Mouse (Mus musculus) CH12.LX (cell line): ENCODE results near the gene Kdm8. TPM values are rescaled to one million over a fixed set of nuclear protein-coding genes. Genes with fewer than 3 reads are reported as not detected.

Source experiments
- DNase-seq: peaks from one replicate; pipeline ENCODE4 v3.0.0-alpha.2; 2013; ENCODE audit errors: extremely low read depth
- H3K27ac ChIP-seq: 2 replicates; pipeline ENCODE4 v1.5.1; 2012; ENCODE audit warnings: low read depth, mild to moderate bottlenecking, control low read depth, moderate library complexity; ENCODE audit not compliant: insufficient read depth
- H3K27me3 ChIP-seq: replicated peaks from 2 replicates; pipeline ENCODE3; 2012; ENCODE audit warnings: inconsistent platforms
- H3K36me3 ChIP-seq, 2 experiments: replicated peaks in 1 of 2; 2 replicates each; pipeline versions ENCODE3 to v1.6.1; 2012; ENCODE audit warnings: inconsistent platforms in 1 of 2, low read length in 1 of 2, mild to moderate bottlenecking in 1 of 2, mixed read lengths in 1 of 2, moderate library complexity in 1 of 2; ENCODE audit not compliant: control insufficient read depth in 1 of 2, insufficient read depth in 1 of 2
- H3K4me1 ChIP-seq, 2 experiments: 2 replicates each; pipeline ENCODE4 v1.6.1; 2012; ENCODE audit warnings: inconsistent platforms in 1 of 2, moderate library complexity in 1 of 2; ENCODE audit not compliant: insufficient read depth in 2 of 2, control insufficient read depth in 1 of 2
- H3K4me2 ChIP-seq: 2 replicates; pipeline ENCODE4 v1.6.1; 2012; ENCODE audit warnings: low read depth, mild to moderate bottlenecking, control low read depth; ENCODE audit not compliant: poor library complexity, insufficient read depth, severe bottlenecking
- H3K4me3 ChIP-seq, 3 experiments: fragments of 150-350 bp in 1 of 3; sonication (generic) in 1 of 3; replicated peaks in 1 of 3; 2 replicates each; pipeline versions ENCODE3 to v1.5.1; 2011 to 2012; ENCODE audit warnings: low read depth in 2 of 3, low read length in 2 of 3, mild to moderate bottlenecking in 2 of 3, moderate library complexity in 2 of 3, control low read depth in 1 of 3, improper control_type of control experiment in 1 of 3, inconsistent platforms in 1 of 3, mixed read lengths in 1 of 3; ENCODE audit not compliant: poor library complexity in 1 of 3
- H3K79me2 ChIP-seq: replicated peaks from 2 replicates; pipeline ENCODE4 v1.6.1; 2012; ENCODE audit warnings: mild to moderate bottlenecking, moderate library complexity; ENCODE audit not compliant: control insufficient read depth, poor library complexity, insufficient read depth, severe bottlenecking; ENCODE audit errors: extremely low read depth
- H3K9ac ChIP-seq: 2 replicates; pipeline ENCODE4 v1.6.1; 2012; ENCODE audit warnings: low read depth, mild to moderate bottlenecking, control low read depth, moderate library complexity; ENCODE audit not compliant: insufficient read depth
- H3K9me3 ChIP-seq: replicated peaks from 2 replicates; pipeline ENCODE3; 2012; ENCODE audit warnings: low read length, inconsistent platforms, mixed read lengths
- BHLHE40 ChIP-seq: IDR thresholded peaks from 2 replicates; pipeline ENCODE4 v1.6.1; 2011; ENCODE audit warnings: mild to moderate bottlenecking, low read depth, low read length, improper control_type of control experiment
- CTCF ChIP-seq, 2 experiments: IDR thresholded peaks in 1 of 2; conservative IDR thresholded peaks in 1 of 2; 2 replicates each; pipeline ENCODE4 v1.5.1; 2011 to 2012; ENCODE audit warnings: low read depth in 2 of 2, low read length in 2 of 2, improper control_type of control experiment in 1 of 2, inconsistent platforms in 1 of 2, mild to moderate bottlenecking in 1 of 2, moderate library complexity in 1 of 2
- E2F4 ChIP-seq: IDR thresholded peaks from 2 replicates; pipeline ENCODE4 v1.6.1; 2011; ENCODE audit warnings: low read depth, low read length, improper control_type of control experiment; ENCODE audit not compliant: insufficient replicate concordance
- ELF1 ChIP-seq: IDR thresholded peaks from 2 replicates; pipeline ENCODE4 v1.6.1; 2014; ENCODE audit warnings: low read depth, mild to moderate bottlenecking, inconsistent platforms, low read length, improper control_type of control experiment
- EP300 ChIP-seq: IDR thresholded peaks from 2 replicates; pipeline ENCODE4 v1.6.1; 2011; ENCODE audit warnings: low read length, improper control_type of control experiment
- HCFC1 ChIP-seq: IDR thresholded peaks from 2 replicates; pipeline ENCODE4 v1.6.1; 2012; ENCODE audit warnings: low read depth, mild to moderate bottlenecking, inconsistent platforms, low read length, improper control_type of control experiment
- MAX ChIP-seq: IDR thresholded peaks from 2 replicates; pipeline ENCODE4 v1.6.1; 2011; ENCODE audit warnings: low read length, improper control_type of control experiment
- MEF2A ChIP-seq: IDR thresholded peaks from 2 replicates; pipeline ENCODE4 v1.6.1; 2014; ENCODE audit warnings: low read depth, mild to moderate bottlenecking, inconsistent platforms, low read length, improper control_type of control experiment, borderline replicate concordance
- MXI1 ChIP-seq: IDR thresholded peaks from 2 replicates; pipeline ENCODE4 v1.6.1; 2011; ENCODE audit warnings: mild to moderate bottlenecking, low read depth, low read length, improper control_type of control experiment
- PAX5 ChIP-seq: IDR thresholded peaks from 2 replicates; pipeline ENCODE4 v1.6.1; 2012; ENCODE audit warnings: low read length, inconsistent platforms, mixed read lengths
- POLR2A ChIP-seq: IDR thresholded peaks from 2 replicates; pipeline ENCODE4 v1.6.1; 2011; ENCODE audit warnings: low read depth, mild to moderate bottlenecking, improper control_type of control experiment, low read length
- POLR2AphosphoS2 ChIP-seq: IDR thresholded peaks from 2 replicates; pipeline ENCODE4 v1.6.1; 2011; ENCODE audit warnings: low read depth, low read length, improper control_type of control experiment
- SIN3A ChIP-seq: IDR thresholded peaks from 2 replicates; pipeline ENCODE4 v1.6.1; 2012; ENCODE audit warnings: low read length, improper control_type of control experiment, inconsistent platforms
- SMC3 ChIP-seq: IDR thresholded peaks from 2 replicates; pipeline ENCODE4 v1.6.1; 2011; ENCODE audit warnings: low read depth, low read length, improper control_type of control experiment
- TBP ChIP-seq: conservative IDR thresholded peaks from 2 replicates; pipeline ENCODE4 v1.6.1; 2011; ENCODE audit warnings: low read depth, low read length, improper control_type of control experiment
- TCF12 ChIP-seq: IDR thresholded peaks from 2 replicates; pipeline ENCODE4 v1.6.1; 2014; ENCODE audit warnings: low read depth, mild to moderate bottlenecking, inconsistent platforms, low read length, improper control_type of control experiment
- USF1 ChIP-seq: IDR thresholded peaks from 2 replicates; pipeline ENCODE4 v1.6.1; 2014; ENCODE audit warnings: low read depth, mild to moderate bottlenecking, inconsistent platforms, low read length, improper control_type of control experiment
- ZC3H11A ChIP-seq: IDR thresholded peaks from 2 replicates; pipeline ENCODE4 v1.6.1; 2012; ENCODE audit warnings: low read depth, mild to moderate bottlenecking, inconsistent platforms, low read length, improper control_type of control experiment
- ZMIZ1 ChIP-seq: IDR thresholded peaks from 2 replicates; pipeline ENCODE4 v1.6.1; 2012; ENCODE audit warnings: low read depth, mild to moderate bottlenecking, inconsistent platforms, low read length, improper control_type of control experiment
- ZNF384 ChIP-seq: IDR thresholded peaks from 2 replicates; pipeline ENCODE4 v1.6.1; 2012; ENCODE audit warnings: low read depth, low read length, improper control_type of control experiment, inconsistent platforms
- dilution Hi-C: fragments of 300-500 bp; cut with MboI; formaldehyde crosslinking; loops from 2 replicates; pipeline ENCODE4 v1.14.3; 2020; ENCODE audit warnings: low sequenced_read_pairs; ENCODE audit not compliant: extremely low pct_unique_long_range_greater_than_20kb, extremely low pct_ligation_motif_present
- in situ Hi-C: fragments of 300-500 bp; cut with MboI; formaldehyde crosslinking; loops from 3 replicates; pipeline ENCODE4 v1.14.3; 2019; ENCODE audit warnings: low sequenced_read_pairs, low pct_ligation_motif_present, low pct_unique_long_range_greater_than_20kb, mixed read lengths
- polyA plus RNA-seq: library from polyadenylated mRNA; unstranded; fragments of >175 nt; gene quantifications from 2 replicates; pipeline ENCODE4 v1.2.1, GENCODE M21; 2012; ENCODE audit warnings: low read depth; ENCODE audit not compliant: insufficient read length
- total RNA-seq, 2 experiments: library from RNA; depleted of rRNA; stranded (reverse); fragments of 300-350 nt in 1 of 2; fragments of >200 nt in 1 of 2; gene quantifications; 2 replicates each; pipeline ENCODE4 v1.2.3; 2012 to 2014

The Kdm8 gene
- total and polyA plus RNA-seq, 3 experiments: 5.0 to 8.7 (median 6.6) TPM

GRCm38 (mm10) chr7:125491760-125492159, 47.3 kb downstream of the Kdm8 start:
- H3K4me1 ChIP-seq: peaks cover 9 to 51% of the 10 kb centered on the region in 2 experiments
- in situ Hi-C loops: no loop called here
- TF ChIP-seq TBP (no peak), SMC3 (0 out of 2 replicates have a peak, but pooled peaks have one; percentile 1), MEF2A (no peak), TCF12 (no peak)

GRCm38 (mm10) chr7:125492551-125492950, 48.1 kb downstream of the Kdm8 start:
- DNase-seq: no peak
- H3K36me3 ChIP-seq: peaks cover 0 to 17% of the 10 kb centered on the region in 2 experiments
- TF ChIP-seq HCFC1: no peak
- no peak for TF ChIP-seq MEF2A
- TF ChIP-seq CTCF (conservative IDR thresholded peaks at IDR 0.05 in 1 of 2, IDR thresholded peaks at IDR 0.05 in 1 of 2; ENCODE audit: low read depth in 2 of 2, low read length in 2 of 2): no peak
- TF ChIP-seq POLR2A: no peak
- no peak for TF ChIP-seq TCF12
- no peak for TF ChIP-seq ELF1
- TF ChIP-seq BHLHE40: no peak
- TF ChIP-seq ZMIZ1: no peak
- TF ChIP-seq MXI1: no peak
- TF ChIP-seq ZNF384: no peak
- TF ChIP-seq PAX5: no peak
- TF ChIP-seq E2F4: no peak
- no peak for TF ChIP-seq USF1
- no peak for TF ChIP-seq SMC3
- no peak for TF ChIP-seq EP300
- no peak for TF ChIP-seq ZC3H11A
- TF ChIP-seq MAX: no peak
- no peak for TF ChIP-seq SIN3A
- TF ChIP-seq POLR2AphosphoS2: no peak
- no peak overlapping the region for H3K4me3 ChIP-seq
- peaks cover 9 to 51% of the 10 kb centered on the region in 2 experiments for H3K4me1 ChIP-seq
- no peak overlapping the region for H3K27ac ChIP-seq
- H3K9me3 ChIP-seq: no peaks in the 10 kb centered on the region
- no peak overlapping the region for H3K4me2 ChIP-seq
- dilution Hi-C loops: no loop called here
- H3K79me2 ChIP-seq: no peaks in the 10 kb centered on the region
- H3K27me3 ChIP-seq: peaks cover 4% of the 10 kb centered on the region
- in situ Hi-C loops: no loop called here
- no peak overlapping the region for H3K9ac ChIP-seq

More at GRCm38 (mm10) chr7:125491760-125492159, 47.3 kb downstream of the Kdm8 start:
- Histone ChIP-seq H3K9me3 (no peaks in the 10 kb centered on the region), H3K9ac (peak overlapping the region; percentile 82), H3K27me3 (peaks cover 4% of the 10 kb centered on the region), H3K27ac (no peak overlapping the region), H3K79me2 (no peaks in the 10 kb centered on the region), H3K4me2 (peak overlapping the region; percentile 35), H3K4me3 (peak overlapping the region; percentile 49 to 63 (median 63)), H3K36me3 (peaks cover 0 to 20% of the 10 kb centered on the region in 2 experiments)
- dilution Hi-C loops: no loop called here
- DNase-seq: no peak
